Mouse (Mus musculus) c-Kit-negative CD71-positive TER-119-positive erythroid progenitor cells, embryonic 14.5 days (primary cell): Measurements from ENCODE around the gene Comp.

Source experiments
- DNase-seq: peaks from one replicate; pipeline ENCODE4 v3.0.0-alpha.2; 2013; ENCODE audit warnings: low read depth, low spot score

The Comp gene

GRCm38 (mm10) chr8:70373397-70374317 lies at the start of gene Comp:
Comp (plus strand) TSS chr8:70373558.
- DNase-seq, result no peak

DNA sequence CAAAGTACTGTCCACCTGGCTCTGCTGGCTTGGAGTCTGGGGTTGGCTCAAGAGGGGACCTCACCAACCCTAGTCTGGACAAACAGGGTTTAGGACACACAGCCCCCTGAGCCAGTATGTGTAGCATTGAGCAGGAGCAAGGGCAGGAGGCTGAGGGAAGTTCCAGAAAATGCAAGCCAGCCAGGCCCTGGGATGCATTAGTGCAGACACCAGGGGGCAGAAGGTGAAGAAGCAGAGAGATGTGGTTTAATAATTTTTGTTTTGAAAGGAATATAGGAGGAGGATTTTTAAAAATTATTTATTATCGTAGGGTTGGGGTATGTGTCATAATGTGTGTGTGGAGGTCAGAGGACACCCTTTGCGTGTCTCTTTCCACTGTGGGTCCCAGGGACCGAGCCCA lies 49.6 kb upstream of the Comp start:
- DNase-seq, result no peak

GRCm38 (mm10) chr8:70327512-70327911 lies 45.8 kb upstream of the Comp start:
- DNase-seq, result peak; percentile 61

GRCm38 (mm10) chr8:70329124-70329834 lies 44.1 kb upstream of the Comp start, which contains the start of gene Gdf1:
Gdf1 (plus strand) TSS chr8:70329817.
- DNase-seq, result no peak

GRCm38 (mm10) chr8:70329835-70330740 lies 43.3 kb upstream of the Comp start:
- DNase-seq, result no peak

GRCm38 (mm10) chr8:70330741-70331364 lies 42.5 kb upstream of the Comp start:
- no peak for DNase-seq

GRCm38 (mm10) chr8:70331526-70331925 lies 41.8 kb upstream of the Comp start:
- no peak for DNase-seq

- DNase-seq, result no peak
These were observed 41.1 kb upstream of the Comp start for GRCm38 (mm10) chr8:70332070-70332877.

DNA sequence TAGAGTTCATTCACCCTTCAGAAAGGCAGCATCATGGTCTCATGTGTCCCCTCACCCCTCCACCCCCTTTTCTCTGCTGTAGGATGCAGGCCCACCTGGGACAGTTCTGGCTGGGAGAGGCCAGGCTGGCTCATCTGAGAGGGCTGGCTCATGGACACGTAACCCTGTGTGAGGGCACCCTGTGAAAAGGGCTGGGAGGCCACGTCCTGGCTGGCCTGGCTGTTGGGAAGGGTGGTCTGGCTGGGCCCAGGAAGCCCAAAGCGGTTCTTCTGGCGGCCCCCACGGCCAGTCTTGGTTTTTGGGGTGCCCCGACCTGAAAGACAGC lies 40.5 kb upstream of the Comp start:
- no peak for DNase-seq

DNA sequence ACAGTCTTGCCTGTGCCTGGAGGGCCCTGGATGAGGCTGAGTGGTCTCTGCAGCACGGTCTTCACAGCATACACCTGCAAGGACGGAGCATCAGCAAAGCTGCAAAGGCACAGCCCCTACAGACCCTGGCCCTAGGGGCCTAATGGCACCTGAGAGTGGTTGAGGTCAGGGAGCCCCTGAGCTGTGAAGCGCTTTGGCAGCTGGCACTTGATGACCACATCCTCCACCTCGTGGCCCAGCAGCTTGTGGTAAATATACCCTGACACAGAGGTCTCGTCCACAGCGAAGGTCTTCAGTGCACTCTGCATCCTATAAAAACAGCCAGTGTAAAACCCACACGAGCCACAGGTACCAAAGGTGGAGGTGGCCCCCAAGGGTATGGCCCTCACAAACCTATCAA lies 34.4 kb upstream of the Comp start:
- DNase-seq, result no peak

GRCm38 (mm10) chr8:70340659-70341058 lies 32.7 kb upstream of the Comp start:
- no peak for DNase-seq

GRCm38 (mm10) chr8:70342007-70342406 lies 31.4 kb upstream of the Comp start:
- no peak for DNase-seq

GRCm38 (mm10) chr8:70343076-70343475 lies 30.3 kb upstream of the Comp start:
- no peak for DNase-seq

DNA sequence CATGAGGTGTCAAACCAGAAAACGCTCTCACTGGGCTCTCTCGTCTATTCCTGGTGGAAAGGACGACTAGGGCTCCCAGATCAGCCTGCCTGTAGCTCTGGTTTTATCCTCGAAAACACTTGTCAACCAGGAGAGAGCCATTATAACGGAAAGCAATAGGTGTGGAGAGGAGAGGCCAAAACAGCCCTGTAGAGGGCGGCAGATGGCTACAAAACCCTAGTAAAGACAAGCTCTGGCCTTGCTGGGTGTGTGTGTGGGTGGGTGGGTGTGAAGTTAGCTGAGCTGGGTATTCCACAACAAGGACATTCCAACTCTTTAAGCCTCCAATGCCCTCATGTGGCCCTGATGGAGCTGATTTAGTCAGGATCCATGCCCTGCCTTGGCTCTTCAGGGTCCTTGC lies 29.7 kb upstream of the Comp start:
- no peak for DNase-seq

- no peak for DNase-seq
These were observed 29.1 kb upstream of the Comp start for GRCm38 (mm10) chr8:70344279-70344678.

- DNase-seq, result no peak
These were observed 25.9 kb upstream of the Comp start for GRCm38 (mm10) chr8:70347443-70347842.

DNA sequence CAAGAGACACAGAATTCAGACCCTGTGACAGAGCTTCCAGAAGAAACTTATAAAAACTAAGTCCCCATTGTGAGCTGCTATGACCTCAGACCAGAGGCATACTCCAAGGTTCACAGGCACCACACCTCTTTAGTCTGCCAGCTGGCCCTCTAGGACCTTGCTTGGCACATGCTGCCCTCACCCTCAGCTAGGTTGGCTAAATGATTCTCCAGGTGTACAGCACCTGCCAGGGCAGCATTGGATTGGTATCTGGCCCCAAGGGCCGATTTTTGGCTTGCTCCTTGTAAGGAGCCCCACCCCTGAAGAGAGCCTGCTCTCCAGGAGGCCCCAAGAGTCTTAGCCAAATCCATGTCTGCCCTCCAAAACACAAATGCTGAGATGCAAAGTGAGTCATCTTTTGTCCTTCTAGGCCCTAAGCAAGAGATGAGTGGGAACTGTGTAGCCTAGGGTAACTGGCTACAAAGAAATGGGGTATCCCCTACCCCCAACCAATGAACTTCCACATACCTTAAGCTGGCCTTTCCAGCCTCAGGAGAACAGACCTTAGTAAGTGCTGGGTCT lies 25.4 kb upstream of the Comp start:
- no peak for DNase-seq

DNA sequence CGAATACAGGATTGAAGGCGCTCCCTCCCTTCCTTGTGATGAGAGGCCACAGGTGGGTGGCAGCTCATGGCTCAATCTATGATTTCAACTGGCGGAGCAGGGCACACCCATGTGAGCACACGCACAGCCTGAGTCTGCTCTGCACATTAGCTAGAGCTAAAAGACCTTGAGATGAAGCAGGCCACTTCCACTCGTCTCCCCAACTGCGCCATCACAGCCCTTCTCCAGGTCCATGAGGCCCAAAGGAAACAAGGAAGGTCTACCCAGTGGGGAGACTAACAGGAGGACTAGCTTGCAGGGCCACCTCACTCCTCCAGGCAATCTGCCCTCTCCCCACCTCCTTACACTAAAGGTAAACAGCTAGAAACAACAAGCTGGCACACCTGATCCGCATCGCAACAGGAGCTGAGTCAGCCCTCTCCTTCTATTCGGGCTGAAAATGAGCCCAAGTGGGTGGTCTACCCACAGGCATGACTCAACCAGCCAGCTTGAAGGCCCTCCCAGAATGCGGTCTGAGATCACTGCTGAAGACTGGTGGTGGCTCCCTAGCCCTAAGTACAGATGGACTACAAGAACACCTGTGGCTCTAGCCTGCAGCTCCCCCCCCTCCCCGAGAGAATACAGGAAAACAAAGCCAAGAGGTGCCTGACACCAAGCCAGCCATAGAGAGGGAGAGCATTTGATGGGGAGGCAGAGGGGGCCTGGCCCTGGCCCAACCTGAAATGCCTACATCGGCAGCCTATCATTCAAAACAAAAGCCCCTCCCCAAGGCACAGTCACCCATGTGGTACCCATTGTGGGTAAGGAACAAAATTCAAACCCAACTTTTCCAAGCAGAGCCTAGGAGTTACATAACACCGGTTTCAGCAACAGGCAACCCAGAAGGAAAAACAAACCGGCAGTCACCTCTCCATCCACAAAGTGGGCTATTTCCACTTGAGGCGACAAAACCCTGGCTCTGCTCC lies 22.0 kb upstream of the Comp start:
- no peak for DNase-seq

GRCm38 (mm10) chr8:70352000-70352384 lies 21.4 kb upstream of the Comp start:
- no peak for DNase-seq
